Mouse (Mus musculus) granulocyte monocyte progenitor cell, adult 5-6 weeks (primary cell): Measurements from ENCODE around the gene Fgfr4. TPM values are rescaled to one million over a fixed set of nuclear protein-coding genes. Genes with fewer than 3 reads are reported as not detected.
A peak's percentile ranks its signal among the peaks of the same experiment; 100 is the strongest.

Experiments
- ATAC-seq: replicated peaks from 2 replicates; pipeline ENCODE4 v1.8.0; 2016; ENCODE audit warnings: mild to moderate bottlenecking, moderate TSS enrichment, inconsistent platforms; ENCODE audit not compliant: poor library complexity, severe bottlenecking
- total RNA-seq, 2 experiments: library from RNA; stranded (forward) in 1 of 2; stranded (reverse) in 1 of 2; fragments of 200-712, 200-1000 nt in 1 of 2; fragments of >200 nt in 1 of 2; fragmentation: Nextera tagmentation in 1 of 2; gene quantifications; 2 replicates each; pipeline ENCODE4 v1.2.3; 2014 to 2017

Fgfr4 gene
- total RNA-seq, 2 experiments from 2014 or later, result not detected

- ATAC-seq, result no peak
Observed at GRCm38 (mm10) chr13:55208837-55209648, 56.6 kb downstream of the Fgfr4 start.

- ATAC-seq, result no peak
Observed at GRCm38 (mm10) chr13:55209649-55210192, 57.3 kb downstream of the Fgfr4 start, which contains the start of gene Nsd1. Nsd1 (plus strand) TSS chr13:55209782.

- ATAC-seq, result peak; percentile 28
Observed at GRCm38 (mm10) chr13:55210193-55210970, 57.9 kb downstream of the Fgfr4 start.

DNA sequence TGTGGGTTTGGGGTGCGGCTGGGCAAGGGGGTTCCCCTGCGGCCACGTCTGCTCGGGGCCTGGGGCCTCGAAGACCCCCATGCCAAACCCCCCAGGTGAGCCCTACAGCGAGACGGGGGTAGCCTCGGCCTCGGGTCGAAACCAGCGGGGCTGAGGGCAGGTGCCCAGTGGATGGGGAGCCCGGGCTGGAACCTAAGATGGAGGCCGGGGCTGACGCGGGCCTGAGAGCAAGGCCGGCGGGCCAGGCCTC, 58.5 kb downstream of the Fgfr4 start:
- ATAC-seq, result no peak

DNA sequence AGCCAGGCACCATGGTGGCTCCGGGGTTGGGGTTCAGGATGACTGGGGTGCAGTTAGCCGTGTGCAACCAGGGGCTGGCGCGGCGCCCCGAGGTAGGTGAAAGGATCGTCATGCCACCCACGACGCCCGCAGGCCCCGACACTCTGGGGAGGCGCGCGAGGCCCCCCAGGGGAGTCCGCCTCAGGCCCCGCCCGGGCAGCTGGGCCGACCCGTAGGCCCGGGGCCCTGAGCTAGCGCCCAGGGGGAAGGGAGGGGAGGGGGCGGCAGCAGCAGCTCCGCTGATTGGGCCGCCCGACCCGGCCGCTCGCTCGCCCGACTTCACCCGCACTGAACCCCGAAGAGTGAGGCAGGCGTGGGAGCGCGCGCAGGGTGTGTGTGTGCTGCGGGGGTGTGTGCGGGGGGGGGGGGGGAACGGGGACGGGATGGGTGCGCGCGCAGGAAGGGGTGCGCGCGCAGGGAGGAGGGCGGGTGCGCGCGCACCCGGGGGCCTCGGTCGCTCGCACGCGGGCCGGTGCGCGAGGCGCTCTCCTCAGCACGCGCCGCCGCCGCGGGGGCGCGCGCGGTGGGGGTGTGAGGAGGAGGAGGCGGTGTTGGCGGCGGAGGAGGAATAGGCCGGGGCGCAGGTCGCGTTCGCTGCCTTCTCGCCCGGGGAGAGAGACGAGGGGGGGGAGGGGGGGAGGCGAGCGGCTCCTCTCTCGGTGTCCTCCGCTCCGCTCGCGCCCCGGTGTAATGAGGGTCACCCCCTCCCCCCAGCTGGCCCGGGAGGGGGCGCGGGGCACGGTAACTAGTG, 59.0 kb downstream of the Fgfr4 start:
- ATAC-seq, result peak; percentile 64

DNA sequence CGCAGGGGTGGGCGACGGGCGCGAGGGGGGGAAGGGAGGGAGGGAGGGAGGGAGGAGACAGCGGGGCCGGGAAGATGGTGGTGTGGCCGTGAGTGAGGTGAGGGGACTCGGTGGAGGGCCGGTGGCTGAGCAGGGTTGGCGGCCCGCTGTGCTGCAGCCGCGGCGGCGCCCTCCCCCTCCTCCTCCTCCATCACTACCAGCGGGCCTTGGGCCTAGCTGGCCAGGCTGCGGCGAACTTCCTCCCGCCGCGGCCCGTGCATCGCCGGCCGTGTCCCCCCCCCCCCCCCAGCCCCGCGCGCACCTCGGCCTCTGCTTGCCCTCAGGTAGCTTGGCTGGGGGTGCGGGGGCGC, 59.5 kb downstream of the Fgfr4 start:
- peak; percentile 31 for ATAC-seq

GRCm38 (mm10) chr13:55212361-55213137, 60.1 kb downstream of the Fgfr4 start:
- no peak for ATAC-seq

DNA sequence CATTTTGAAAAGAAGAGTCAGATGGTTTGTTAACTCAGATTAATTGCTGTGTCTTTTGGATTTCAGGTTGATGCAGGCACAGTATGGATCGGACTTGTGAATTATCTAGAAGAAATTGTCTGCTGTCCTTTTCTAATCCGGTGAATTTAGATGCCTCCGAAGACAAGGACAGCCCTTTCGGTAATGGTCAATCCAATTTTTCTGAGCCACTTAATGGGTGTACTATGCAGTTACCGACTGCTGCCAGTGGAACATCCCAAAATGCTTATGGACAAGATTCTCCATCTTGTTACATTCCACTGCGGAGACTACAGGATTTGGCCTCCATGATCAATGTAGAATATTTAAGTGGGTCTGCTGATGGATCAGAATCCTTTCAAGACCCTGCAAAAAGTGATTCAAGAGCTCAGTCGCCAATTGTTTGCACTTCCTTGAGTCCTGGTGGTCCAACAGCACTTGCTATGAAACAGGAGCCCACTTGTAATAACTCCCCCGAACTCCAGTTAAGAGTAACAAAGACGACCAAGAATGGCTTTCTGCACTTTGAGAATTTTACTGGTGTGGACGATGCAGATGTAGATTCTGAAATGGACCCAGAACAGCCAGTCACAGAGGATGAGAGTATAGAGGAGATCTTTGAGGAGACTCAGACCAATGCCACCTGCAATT, 60.8 kb downstream of the Fgfr4 start:
- ATAC-seq, result no peak

Other genes with a start within 250 kb of the Fgfr4 start
- gene Unc5a, start 203.2 kb upstream of the Fgfr4 start, total RNA-seq (2014; fragmentation: Nextera tagmentation), result not detected in 2 replicates
- gene Unc5a, start 203.2 kb upstream of the Fgfr4 start, total RNA-seq (2017), result 0.30 TPM in 1 of 2 replicates, not detected in the other
- gene Hk3, start 131.3 kb upstream of the Fgfr4 start, total RNA-seq (2014; fragmentation: Nextera tagmentation), result 190 and 234 TPM in 2 replicates
- gene Hk3, start 131.3 kb upstream of the Fgfr4 start, total RNA-seq (2017), result 194 and 218 TPM in 2 replicates
- 40.7 and 43.8 TPM in 2 replicates for gene Uimc1, start 52.3 kb upstream of the Fgfr4 start, total RNA-seq (2014; fragmentation: Nextera tagmentation)
- 60.8 and 64.3 TPM in 2 replicates for gene Uimc1, start 52.3 kb upstream of the Fgfr4 start, total RNA-seq (2017)
- 12.3 and 36.2 TPM in 2 replicates for gene Zfp346, start 47.3 kb upstream of the Fgfr4 start, total RNA-seq (2014; fragmentation: Nextera tagmentation)
- gene Zfp346, start 47.3 kb upstream of the Fgfr4 start, total RNA-seq (2017), result 5.3 and 8.4 TPM in 2 replicates
- gene Gm17617, start 19.1 kb upstream of the Fgfr4 start, total RNA-seq (2014; fragmentation: Nextera tagmentation), result not detected in 2 replicates
- not detected in 2 replicates for gene Gm17617, start 19.1 kb upstream of the Fgfr4 start, total RNA-seq (2017)
- 105 and 147 TPM in 2 replicates for gene Nsd1, start 57.1 kb downstream of the Fgfr4 start, total RNA-seq (2014; fragmentation: Nextera tagmentation)
- 84.2 and 93.6 TPM in 2 replicates for gene Nsd1, start 57.1 kb downstream of the Fgfr4 start, total RNA-seq (2017)
- gene Prelid1, start 167.9 kb downstream of the Fgfr4 start, total RNA-seq (2014; fragmentation: Nextera tagmentation), result 248 and 296 TPM in 2 replicates
- gene Prelid1, start 167.9 kb downstream of the Fgfr4 start, total RNA-seq (2017), result 111 and 115 TPM in 2 replicates
- gene Rab24, start 169.3 kb downstream of the Fgfr4 start, total RNA-seq (2014; fragmentation: Nextera tagmentation), result 87.6 and 100 TPM in 2 replicates
- gene Rab24, start 169.3 kb downstream of the Fgfr4 start, total RNA-seq (2017), result 34.3 and 37.4 TPM in 2 replicates
- 1.3 and 2.0 TPM in 2 replicates for gene Mxd3, start 177.2 kb downstream of the Fgfr4 start, total RNA-seq (2014; fragmentation: Nextera tagmentation)
- gene Mxd3, start 177.2 kb downstream of the Fgfr4 start, total RNA-seq (2017), result 3.8 and 4.7 TPM in 2 replicates
- 150 and 177 TPM in 2 replicates for gene Lman2, start 210.1 kb downstream of the Fgfr4 start, total RNA-seq (2014; fragmentation: Nextera tagmentation)
- gene Lman2, start 210.1 kb downstream of the Fgfr4 start, total RNA-seq (2017), result 128 and 145 TPM in 2 replicates
- 12.8 and 16.4 TPM in 2 replicates for gene Rgs14, start 217.1 kb downstream of the Fgfr4 start, total RNA-seq (2014; fragmentation: Nextera tagmentation)
- gene Rgs14, start 217.1 kb downstream of the Fgfr4 start, total RNA-seq (2017), result 7.0 and 8.8 TPM in 2 replicates
- not detected in 2 replicates for gene Slc34a1, start 245.5 kb downstream of the Fgfr4 start, total RNA-seq (2014; fragmentation: Nextera tagmentation)
- 0.56 TPM in 1 of 2 replicates, not detected in the other for gene Slc34a1, start 245.5 kb downstream of the Fgfr4 start, total RNA-seq (2017)